Mouse (Mus musculus) ovary, postnatal 14 days (tissue): ENCODE results near the gene Pnpla2.
A peak's percentile ranks its signal among the peaks of the same experiment; 100 is the strongest.
"Not testable (repeated sequence)": the region's sequence is repeated elsewhere in the genome, so short reads cannot be mapped to it uniquely, and the experiment has no call there.

Experiments used
- DNase-seq: peaks from one replicate; pipeline ENCODE4 v3.0.0; 2022; ENCODE audit warnings: low spot score

The Pnpla2 gene

GRCm38 (mm10) chr7:141431434-141432185 lies 23.4 kb upstream of the Pnpla2 start:
- no peak for DNase-seq

- DNase-seq = no peak
Observed at GRCm38 (mm10) chr7:141432186-141432611, 22.8 kb upstream of the Pnpla2 start.

DNA sequence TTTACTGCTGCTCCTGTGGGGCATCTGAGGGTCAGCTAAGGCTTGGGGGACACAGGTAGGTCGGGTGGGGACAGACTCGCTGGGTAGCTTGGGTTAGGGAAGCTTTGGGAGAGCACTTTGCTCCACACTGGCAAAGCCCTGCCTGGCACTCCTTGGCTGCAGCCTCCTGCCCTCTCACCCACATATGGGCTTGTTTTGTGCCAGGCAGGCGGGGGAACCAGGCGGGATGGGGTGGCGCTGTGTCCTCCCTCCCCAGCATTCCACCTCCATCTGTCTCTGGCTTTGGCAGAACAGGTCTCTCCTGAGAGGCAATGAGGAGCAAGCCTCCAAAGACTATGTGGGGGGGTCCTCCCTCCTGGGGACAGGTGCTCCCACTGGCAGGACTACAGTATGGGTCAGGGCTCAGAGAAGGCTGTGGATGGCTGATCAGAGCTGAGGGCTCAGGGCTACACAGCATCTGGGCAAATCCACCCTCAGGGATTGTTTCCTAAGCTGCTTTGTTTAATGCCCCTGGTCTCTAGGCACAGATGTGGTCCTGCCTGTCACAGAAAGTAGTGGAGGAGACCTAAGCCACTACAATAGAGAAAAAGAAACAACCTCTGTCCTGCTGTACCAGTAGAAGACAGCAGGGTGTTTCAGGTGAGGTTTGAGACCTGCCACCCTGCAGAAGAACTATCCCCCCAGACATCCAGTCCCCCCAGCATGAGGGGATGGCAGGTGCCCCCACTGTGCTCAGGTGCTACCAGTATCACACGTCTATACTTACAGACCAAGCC lies 22.1 kb upstream of the Pnpla2 start:
- DNase-seq = no peak

DNA sequence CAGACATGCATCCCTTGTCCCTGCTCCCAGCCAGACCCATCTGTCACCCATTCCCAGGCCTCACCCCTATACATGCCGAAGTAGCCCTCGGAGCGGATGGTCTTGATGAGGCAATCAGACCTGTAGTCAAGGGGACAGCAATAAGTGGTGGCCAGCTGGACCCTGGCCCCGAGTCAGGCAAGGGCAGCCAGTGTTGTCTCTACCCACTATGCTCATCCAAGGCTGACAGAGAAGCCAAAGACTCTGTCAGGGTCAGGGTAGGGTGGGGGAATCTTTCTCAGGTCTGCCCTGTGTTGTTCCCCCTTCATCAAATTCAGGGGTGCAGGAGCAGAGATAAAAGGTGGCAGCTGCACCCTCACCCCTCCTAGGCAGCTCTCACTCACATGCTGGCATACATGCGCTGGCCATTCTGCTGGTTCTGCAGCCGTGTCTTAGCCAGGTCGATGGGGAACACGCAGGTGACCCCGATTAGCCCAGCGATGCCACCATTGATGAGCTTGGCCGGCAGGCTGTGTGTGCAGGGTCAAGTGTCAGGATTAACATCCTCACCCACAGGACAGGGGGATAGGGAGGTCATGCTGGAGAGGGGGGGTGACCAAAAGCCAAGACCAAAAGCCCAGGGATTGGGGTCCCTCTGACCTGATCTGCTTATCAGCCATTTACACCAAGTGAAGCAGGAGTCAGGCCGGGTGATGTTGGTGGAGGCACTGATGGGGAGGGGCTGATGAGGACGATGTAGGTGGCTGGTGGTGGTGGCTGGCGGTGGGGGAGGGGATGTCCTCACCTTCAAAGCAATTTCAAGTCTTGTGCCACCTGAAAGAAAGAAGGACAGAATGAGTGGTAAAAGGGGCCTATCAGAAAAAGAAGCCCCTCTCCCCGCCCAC lies 21.2 kb upstream of the Pnpla2 start:
- DNase-seq = no peak

- DNase-seq = no peak
Observed at GRCm38 (mm10) chr7:141434464-141434863, 20.5 kb upstream of the Pnpla2 start.

DNA sequence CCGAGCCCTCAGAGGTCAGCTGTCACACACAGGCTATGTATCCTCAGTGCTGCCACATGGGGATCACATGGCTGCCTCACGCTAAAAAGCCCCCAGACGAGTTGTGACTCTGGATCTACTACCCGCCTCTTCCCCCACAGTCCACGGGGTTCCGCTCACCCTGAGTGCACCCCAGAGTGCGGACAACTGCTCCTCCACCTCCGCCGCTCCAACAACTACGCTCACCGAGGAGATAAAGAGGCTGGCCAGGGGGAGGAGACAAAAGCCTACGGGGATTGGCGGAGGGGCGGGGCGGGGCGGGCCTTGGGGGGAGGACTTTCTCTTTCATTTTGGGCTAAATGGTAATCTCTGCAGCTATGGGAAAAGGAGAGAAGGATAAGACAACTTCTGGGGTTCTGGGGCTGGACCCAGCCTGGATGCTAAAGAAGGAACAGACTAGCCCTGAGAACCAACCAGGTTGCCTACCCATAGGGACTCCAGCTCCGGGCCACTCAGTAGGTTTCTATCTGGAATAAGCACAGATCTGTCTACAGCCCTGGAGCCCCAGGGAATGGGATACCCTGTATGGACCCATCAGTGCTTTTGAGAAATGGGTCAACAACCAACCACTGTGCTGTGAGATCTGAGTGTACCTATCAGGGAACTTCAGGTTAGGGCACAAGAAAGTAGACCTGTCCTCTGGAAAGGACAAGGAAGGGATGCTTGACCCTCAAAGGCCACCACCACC lies 19.7 kb upstream of the Pnpla2 start:
- DNase-seq = no peak

GRCm38 (mm10) chr7:141435856-141436522 lies 19.0 kb upstream of the Pnpla2 start:
- no peak for DNase-seq

GRCm38 (mm10) chr7:141436523-141436892 lies 18.5 kb upstream of the Pnpla2 start:
- no peak for DNase-seq

DNA sequence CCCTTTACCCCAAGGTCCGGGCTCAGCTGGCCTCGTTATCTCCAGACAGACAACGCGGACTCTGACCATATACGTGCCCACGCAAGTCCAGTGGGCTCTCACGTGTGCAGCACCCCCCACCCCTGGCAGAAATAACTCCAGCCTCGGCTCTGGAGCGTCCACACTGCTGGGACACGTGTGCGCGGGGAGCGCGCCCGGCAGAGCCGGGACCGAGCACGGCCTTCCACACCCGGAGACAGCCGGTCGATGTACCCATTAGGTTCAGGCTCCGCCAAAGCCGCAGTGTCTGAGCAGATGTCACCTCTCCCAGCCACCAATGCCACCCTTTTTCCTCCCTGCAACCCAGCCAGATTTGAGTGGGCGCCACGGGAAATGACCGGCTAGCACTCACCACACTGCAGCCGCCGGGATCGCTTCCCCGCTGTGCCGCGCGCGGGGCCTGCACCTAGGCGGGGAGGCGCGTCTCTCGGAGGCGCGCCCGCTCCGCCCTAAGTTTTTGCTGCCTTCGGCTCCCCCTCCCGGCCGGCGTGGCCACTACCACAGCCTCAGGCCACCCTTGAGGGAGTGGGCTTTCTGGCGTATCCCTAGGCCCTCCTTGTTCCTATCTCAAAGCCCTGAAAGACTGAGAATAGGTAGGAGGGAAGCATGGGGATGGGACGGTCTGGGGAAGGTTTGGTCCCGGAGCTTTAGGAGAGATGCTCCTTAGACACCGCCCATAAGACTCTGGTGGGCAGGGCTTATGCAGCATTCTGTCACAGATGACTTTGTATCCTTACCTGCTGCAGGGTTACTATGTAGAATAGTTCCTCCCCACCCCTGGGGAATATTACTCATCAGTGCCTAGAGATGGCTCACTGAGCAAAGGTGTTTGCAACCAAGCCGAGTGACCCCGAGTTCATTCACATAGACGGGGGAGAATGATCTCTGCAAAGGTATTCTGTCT lies 17.5 kb upstream of the Pnpla2 start, which contains the start of gene Slc25a22:
Gene Slc25a22 (minus strand): TSS at position 715 of the 943 bp plus-strand sequence.
- DNase-seq = peak; percentile 76

GRCm38 (mm10) chr7:141438201-141438968 lies 16.6 kb upstream of the Pnpla2 start:
- no peak for DNase-seq

GRCm38 (mm10) chr7:141439140-141439679 lies 15.8 kb upstream of the Pnpla2 start:
- DNase-seq = no peak

DNA sequence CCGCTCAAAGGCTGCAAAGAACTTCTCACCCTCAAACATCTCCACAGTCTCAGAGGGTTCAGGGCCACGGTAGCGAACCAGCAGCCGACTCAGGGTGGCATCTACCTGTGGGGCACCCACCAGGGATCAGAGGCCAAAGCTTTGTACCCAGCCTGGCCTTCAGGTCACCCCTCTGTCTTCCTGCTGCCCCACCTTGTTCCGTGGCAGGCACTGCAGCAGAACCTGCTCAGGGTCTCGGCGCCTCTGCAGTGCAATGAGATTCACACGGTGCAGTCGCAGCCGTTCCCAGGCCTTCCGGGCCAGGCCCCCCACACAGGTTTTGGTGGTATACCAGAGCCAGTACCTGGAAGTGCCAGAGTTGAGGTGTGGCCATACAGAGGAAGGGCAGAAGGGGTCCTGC lies 15.2 kb upstream of the Pnpla2 start:
- no peak for DNase-seq

GRCm38 (mm10) chr7:141440613-141441012 lies 14.4 kb upstream of the Pnpla2 start:
- no peak for DNase-seq

DNA sequence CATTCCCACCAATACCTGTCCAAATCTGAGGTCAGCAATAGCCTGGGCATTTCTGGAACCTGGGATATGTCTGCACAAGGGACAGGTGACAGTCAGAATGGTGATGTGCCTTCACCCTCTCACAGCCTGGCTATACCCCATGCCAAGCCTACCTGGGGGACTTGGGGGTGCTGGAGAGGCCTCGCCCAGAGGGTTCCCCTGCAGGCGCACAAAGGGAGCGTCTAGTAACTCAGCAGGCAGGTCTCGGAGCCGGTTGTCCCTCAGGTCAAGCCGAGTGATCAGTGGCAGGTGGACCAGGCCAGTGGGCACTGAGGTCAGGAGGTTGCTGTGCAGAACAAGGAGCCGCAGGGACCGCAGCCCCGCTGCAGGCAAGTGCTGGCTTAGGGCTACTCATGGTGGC lies 13.5 kb upstream of the Pnpla2 start:
- no peak for DNase-seq

DNA sequence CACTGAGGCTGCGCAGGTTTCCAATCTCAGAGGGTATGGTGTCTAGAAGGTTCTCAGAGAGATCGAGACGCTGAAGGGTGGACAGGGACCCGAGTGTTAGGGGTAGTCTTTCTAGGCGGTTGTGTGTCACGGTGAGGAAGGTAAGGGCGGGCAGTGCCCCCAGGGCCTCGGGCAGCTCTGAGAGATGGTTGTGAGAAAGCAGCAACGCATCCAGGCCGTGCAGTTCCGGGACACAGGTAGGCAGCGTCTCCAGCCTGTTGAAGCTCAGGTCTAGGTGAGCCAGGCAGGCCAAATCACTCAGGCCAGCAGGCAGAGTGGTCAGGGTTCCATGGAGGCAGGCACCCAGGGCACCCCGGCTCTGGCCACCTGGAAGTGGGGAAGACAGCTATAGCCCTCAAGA lies 12.8 kb upstream of the Pnpla2 start:
- no peak for DNase-seq

- DNase-seq = no peak
Observed at GRCm38 (mm10) chr7:141443081-141443821, 11.7 kb upstream of the Pnpla2 start.

DNA sequence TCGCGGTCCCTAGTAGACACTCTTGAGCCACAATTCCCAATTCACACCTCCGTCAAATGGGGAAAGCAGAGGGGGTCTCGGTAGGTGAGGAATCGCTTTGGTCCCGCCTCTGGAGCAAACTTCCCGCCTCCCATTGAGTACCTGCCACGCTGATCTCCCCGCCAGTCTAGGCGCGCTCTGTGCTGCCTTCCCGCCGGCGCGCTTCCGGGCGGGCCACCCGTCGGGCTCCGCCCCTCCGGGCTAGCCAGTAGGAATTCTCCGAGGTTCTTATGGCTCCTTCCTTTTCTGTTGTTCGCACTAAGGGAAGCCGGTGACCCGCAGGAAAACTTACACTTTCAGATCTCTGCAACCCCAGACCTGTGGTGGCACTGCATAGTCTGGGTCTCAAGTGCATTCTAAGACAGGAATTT lies 11.2 kb upstream of the Pnpla2 start, which contains the start of gene Pidd1:
Gene Pidd1 (minus strand): TSS at position 198 of the 410 bp plus-strand sequence.
- DNase-seq = no peak

DNA sequence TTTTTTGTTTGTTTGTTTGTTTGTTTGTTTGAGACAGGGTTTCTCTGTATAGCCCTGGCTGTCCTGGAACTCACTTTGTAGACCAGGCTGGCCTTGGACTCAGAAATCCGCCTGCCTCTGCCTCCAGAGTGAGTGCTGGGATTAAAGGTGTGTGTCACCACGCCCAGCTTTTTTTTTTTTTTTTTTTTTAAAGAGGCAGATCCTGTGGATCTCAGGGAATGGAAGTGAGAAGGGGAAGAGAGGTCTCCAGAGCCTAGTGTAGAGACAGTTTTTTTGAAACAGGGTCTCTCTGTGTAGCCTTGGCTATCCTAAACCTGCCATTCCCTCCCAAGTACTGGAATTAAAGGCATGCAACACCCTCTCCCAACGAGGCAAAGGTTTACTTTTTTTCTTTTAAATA lies 8.6 kb upstream of the Pnpla2 start:
- not testable (repeated sequence) for DNase-seq
